Mouse (Mus musculus): ENCODE results near the gene Gm20835. TPM values are rescaled to one million over a fixed set of nuclear protein-coding genes. Genes with fewer than 3 reads are reported as not detected.

Gene Gm20835
- not detected for polyA plus RNA-seq (2014; fragmentation: Illumina TruSeq; extraction: RNeasy Lipid Tissue Mini Kit (QIAGEN cat#74804))

GRCm38 (mm10) chrY:36735190-36735589 lies at the start of gene Gm20835:
TSS of gene Gm20835 (minus strand) at chrY:36735290.

